Mouse (Mus musculus): ENCODE measurements at regions not wholly inside any gene's neighbourhood (a gene's known extent, or its start where the extent isn't known, plus 50 kb on each side); places are given as distances from the start of the nearest gene placed in this dataset.

DNA sequence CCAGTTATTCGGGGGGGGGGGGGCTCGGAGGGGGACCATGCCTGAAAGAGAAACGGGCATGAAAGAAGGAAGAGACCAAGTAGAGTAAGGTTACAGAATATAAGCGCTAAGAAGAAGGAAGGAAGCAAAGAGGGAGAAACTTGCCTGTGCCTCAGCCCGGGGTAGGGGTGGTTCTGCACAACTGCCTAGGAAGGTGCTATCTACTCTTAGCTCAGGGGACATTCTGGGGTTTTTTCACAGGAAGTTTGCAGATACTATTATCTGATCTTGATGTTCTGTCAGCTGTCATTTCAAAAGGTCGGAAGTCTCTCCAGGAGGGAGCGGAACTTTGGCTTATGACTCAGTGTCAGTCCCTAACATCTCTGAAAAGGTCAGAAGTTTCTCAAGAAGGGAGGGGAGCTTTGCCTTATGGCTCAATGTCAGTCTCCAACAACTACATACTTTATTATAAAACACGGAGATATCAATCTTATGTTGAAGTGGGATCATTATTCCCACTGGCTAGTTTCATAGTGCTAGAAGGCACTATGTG lies 1652.0 kb downstream of the Kcnt2 start:
- no peak overlapping the region for H3K9ac ChIP-seq (ENCODE audit: low read depth, low read length)
- no peak for ATAC-seq
- H3K27me3 ChIP-seq (replicated peaks; ENCODE audit: control insufficient read depth, insufficient read depth, low read length), result no peaks in the 10 kb centered on the region
- H3K36me3 ChIP-seq (ENCODE audit: control insufficient read depth, insufficient read depth, low read length), result no peaks in the 10 kb centered on the region
- H3K4me2 ChIP-seq (ENCODE audit: low read length), result no peak overlapping the region
- H3K27ac ChIP-seq (ENCODE audit: low read depth, low read length), result no peak overlapping the region
- H3K4me3 ChIP-seq (ENCODE audit: low read length), result no peak overlapping the region
- H3K9me3 ChIP-seq (ENCODE audit: control insufficient read depth, low read length), result no peaks in the 10 kb centered on the region
- no peaks in the 10 kb centered on the region for H3K4me1 ChIP-seq (ENCODE audit: control insufficient read depth, insufficient read depth, low read depth, low read length)
- WGBS, result 85% methylated on average over 8 of the region's 8 CpGs

DNA sequence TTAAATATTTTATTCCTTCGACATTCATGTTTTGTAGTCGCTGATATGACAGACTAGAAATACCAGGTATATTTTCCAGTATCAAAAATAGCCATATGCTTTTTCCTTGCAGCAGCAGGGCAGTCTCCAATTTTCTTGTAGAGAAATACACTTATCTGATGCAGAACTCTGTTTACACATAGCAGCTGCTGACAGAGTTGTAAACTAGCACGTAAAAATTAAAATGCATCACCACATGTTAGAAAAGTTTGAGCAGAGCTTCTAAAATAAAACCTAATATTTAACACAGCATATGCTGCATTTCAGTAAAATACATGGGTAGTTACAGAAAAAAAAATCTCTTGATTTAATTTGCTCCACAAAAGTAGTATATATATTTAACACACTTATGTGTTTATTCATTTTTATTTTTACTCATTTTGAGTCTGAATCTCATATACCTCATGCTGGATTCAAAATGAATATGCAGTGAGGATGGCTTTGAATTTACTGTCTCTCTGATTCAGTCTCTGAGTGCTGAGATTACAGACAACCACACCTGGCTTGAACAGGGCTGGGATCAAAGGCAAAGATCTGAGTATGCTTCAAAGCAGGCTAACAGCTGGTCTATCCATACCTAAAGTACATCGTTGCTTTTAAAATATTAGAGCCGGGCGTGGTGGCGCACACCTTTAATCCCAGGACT lies 1665.9 kb downstream of the Kcnt2 start:
- no peak for ATAC-seq
- Histone ChIP-seq H3K36me3 (ENCODE audit: control insufficient read depth, insufficient read depth, low read length) (no peaks in the 10 kb centered on the region), H3K4me1 (ENCODE audit: control insufficient read depth, insufficient read depth, low read depth, low read length) (no peaks in the 10 kb centered on the region), H3K27me3 (replicated peaks; ENCODE audit: control insufficient read depth, insufficient read depth, low read length) (no peaks in the 10 kb centered on the region), H3K4me2 (ENCODE audit: low read length) (no peak overlapping the region), H3K9ac (ENCODE audit: low read depth, low read length) (no peak overlapping the region), H3K9me3 (ENCODE audit: control insufficient read depth, low read length) (no peaks in the 10 kb centered on the region), H3K4me3 (ENCODE audit: low read length) (no peak overlapping the region), H3K27ac (ENCODE audit: low read depth, low read length) (no peak overlapping the region)
- WGBS, result 93% methylated on average over 7 of the region's 7 CpGs

DNA sequence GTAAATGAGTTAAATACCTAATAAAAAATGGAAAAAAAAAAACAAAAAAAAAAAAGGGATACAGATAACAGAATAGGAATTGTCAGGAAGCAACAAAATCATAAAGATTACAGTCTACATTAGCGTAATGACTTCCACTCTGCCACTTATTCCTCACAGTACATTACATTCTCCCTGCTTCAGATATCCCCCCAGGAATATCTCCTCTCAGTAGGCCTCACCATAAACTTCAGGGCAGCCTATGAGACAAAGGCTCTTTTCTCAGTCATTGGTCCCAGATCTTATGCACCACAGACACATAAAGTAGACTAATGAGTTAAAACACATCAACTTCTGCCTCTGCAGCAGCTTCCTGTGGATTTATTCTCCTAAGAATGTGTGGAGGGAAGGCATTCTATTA lies 1680.2 kb downstream of the Kcnt2 start:
- ATAC-seq, result peak; percentile 45

DNA sequence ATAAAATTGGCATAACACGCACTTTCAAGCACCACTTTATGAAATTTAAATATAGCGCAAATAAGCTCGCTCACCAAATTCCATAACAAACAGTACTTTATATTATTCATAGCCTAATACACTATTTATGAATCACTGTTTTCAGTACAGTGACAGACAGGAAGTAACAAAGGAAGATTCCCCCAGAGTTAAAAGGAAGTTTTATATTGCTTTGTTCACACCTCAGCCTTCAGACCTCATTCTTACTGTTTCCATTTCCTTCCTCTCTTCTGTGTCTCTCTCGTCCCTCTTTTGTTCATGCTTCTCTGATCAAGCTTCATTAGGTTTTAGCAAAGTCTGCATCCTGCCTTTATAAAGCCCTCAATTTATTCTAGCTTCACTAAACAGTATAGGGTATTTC lies 1680.8 kb downstream of the Kcnt2 start:
- WGBS, result 68% methylated on average over 4 of the region's 4 CpGs
- no peak overlapping the region for H3K4me2 ChIP-seq (ENCODE audit: low read length)
- no peak overlapping the region for H3K27ac ChIP-seq (ENCODE audit: low read depth, low read length)
- ATAC-seq, result no peak
- H3K9me3 ChIP-seq (ENCODE audit: control insufficient read depth, low read length), result no peaks in the 10 kb centered on the region
- H3K9ac ChIP-seq (ENCODE audit: low read depth, low read length), result no peak overlapping the region
- H3K36me3 ChIP-seq (ENCODE audit: control insufficient read depth, insufficient read depth, low read length), result no peaks in the 10 kb centered on the region
- H3K4me1 ChIP-seq (ENCODE audit: control insufficient read depth, insufficient read depth, low read depth, low read length), result no peaks in the 10 kb centered on the region
- no peaks in the 10 kb centered on the region for H3K27me3 ChIP-seq (replicated peaks; ENCODE audit: control insufficient read depth, insufficient read depth, low read length)
- H3K4me3 ChIP-seq (ENCODE audit: low read length), result no peak overlapping the region

More for the DNA sequence above, 1680.2 kb downstream of the Kcnt2 start:
- H3K4me2 ChIP-seq (ENCODE audit: low read length), result no peak overlapping the region
- WGBS, result 82% methylated on average over 1 of the region's 1 CpGs
- H3K4me1 ChIP-seq (ENCODE audit: control insufficient read depth, insufficient read depth, low read depth, low read length), result no peaks in the 10 kb centered on the region
- no peaks in the 10 kb centered on the region for H3K27me3 ChIP-seq (replicated peaks; ENCODE audit: control insufficient read depth, insufficient read depth, low read length)
- H3K4me3 ChIP-seq (ENCODE audit: low read length), result no peak overlapping the region
- no peak overlapping the region for H3K27ac ChIP-seq (ENCODE audit: low read depth, low read length)
- no peak overlapping the region for H3K9ac ChIP-seq (ENCODE audit: low read depth, low read length)
- H3K36me3 ChIP-seq (ENCODE audit: control insufficient read depth, insufficient read depth, low read length), result no peaks in the 10 kb centered on the region
- H3K9me3 ChIP-seq (ENCODE audit: control insufficient read depth, low read length), result no peaks in the 10 kb centered on the region

DNA sequence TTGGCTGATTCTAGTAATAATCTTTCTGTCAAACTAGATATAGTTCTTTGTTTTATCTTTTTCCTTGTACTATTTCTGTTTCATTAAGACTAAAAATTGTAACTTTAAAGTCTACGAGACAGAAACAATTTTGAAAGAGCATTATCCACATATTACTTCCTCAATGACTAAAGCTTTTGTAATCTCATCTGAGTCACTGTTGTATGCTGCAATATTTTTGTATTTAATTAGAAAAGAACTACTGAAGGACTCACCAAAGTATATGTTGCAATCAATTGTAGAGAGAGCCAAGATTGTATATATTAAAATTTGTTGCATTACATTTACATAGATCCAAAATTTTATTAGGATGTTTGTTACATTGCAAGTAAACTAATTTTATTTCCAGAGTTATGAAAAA lies 1692.4 kb upstream of the B3galt2 start:
- no peak overlapping the region for H3K9ac ChIP-seq (ENCODE audit: low read depth, low read length)
- WGBS, result 84% methylated on average over 1 of the region's 1 CpGs
- no peaks in the 10 kb centered on the region for H3K4me1 ChIP-seq (ENCODE audit: control insufficient read depth, insufficient read depth, low read depth, low read length)
- H3K36me3 ChIP-seq (ENCODE audit: control insufficient read depth, insufficient read depth, low read length), result no peaks in the 10 kb centered on the region
- H3K9me3 ChIP-seq (ENCODE audit: control insufficient read depth, low read length), result no peaks in the 10 kb centered on the region
- no peak overlapping the region for H3K4me2 ChIP-seq (ENCODE audit: low read length)
- no peak for ATAC-seq
- no peak overlapping the region for H3K27ac ChIP-seq (ENCODE audit: low read depth, low read length)
- H3K4me3 ChIP-seq (ENCODE audit: low read length), result no peak overlapping the region
- H3K27me3 ChIP-seq (replicated peaks; ENCODE audit: control insufficient read depth, insufficient read depth, low read length), result no peaks in the 10 kb centered on the region

DNA sequence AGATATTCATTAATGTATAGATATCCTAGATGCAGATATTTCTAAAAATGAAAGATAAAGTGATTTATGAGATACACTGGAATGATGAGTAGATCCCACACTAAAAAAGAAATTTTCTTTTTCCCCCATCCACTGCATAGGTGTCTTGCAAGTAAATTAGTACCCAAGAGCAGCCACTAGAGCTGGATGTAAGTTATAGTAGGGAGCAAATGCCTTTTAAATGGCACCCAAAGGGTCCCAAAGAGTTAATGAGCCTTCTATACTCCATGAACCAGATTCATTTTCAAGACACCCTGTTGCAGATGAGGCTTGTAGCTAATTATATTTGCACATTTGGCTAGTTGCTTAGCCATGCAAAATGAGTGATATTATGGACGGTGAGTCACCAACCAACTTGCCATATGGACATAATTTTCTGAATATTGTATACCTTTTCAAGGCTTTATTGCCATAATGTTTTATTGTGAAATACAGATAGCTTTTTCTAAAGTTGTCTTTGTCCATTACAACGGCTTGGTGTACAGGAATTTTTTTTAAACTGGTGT lies 1686.1 kb upstream of the B3galt2 start:
- 73% methylated on average over 2 of the region's 2 CpGs for WGBS
- Histone ChIP-seq H3K4me2 (ENCODE audit: low read length) (no peak overlapping the region), H3K4me3 (ENCODE audit: low read length) (no peak overlapping the region), H3K27ac (ENCODE audit: low read depth, low read length) (no peak overlapping the region), H3K9me3 (ENCODE audit: control insufficient read depth, low read length) (no peaks in the 10 kb centered on the region), H3K4me1 (ENCODE audit: control insufficient read depth, insufficient read depth, low read depth, low read length) (no peaks in the 10 kb centered on the region), H3K27me3 (replicated peaks; ENCODE audit: control insufficient read depth, insufficient read depth, low read length) (no peaks in the 10 kb centered on the region), H3K36me3 (ENCODE audit: control insufficient read depth, insufficient read depth, low read length) (no peaks in the 10 kb centered on the region), H3K9ac (ENCODE audit: low read depth, low read length) (no peak overlapping the region)
- ATAC-seq, result no peak

DNA sequence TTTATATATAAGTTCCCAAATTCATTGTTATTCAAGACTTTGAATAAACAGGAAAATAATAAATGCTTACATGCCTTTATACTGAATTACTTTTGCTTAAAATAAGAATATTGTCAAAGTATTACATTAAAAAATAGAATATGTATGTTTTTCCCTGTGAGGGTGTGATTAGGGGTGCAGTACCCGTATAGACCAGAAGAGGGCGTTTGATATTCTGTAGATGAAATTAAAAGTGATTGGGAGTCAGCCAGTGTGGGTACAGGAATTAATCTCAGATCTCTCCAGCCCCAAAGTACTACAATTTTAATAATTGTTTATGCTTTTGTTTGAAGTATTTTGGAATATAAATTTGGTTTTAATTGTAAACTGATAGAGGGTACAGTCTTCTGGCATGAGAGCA lies 1678.7 kb upstream of the B3galt2 start:
- Histone ChIP-seq H3K4me3 (ENCODE audit: low read length) (no peak overlapping the region), H3K4me2 (ENCODE audit: low read length) (no peak overlapping the region)

DNA sequence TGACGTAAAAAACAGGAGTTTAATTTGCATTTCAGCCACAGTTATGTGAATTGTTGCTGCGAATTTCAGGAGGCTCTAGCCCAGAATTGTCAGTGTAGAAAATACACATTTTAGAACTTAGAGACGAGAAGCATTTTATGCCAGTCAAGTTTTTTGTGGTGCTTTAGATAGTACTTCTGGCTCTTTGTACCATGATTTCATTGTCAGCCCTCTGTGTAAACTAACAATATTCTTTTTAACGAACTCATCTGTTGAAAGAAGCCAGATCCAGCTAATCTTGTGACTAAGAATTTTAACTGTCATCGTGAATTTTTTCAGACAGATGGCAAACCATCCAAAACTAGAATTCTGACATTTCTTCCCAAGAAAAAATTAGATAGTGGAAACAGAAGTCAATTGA lies 1672.3 kb upstream of the B3galt2 start:
- Histone ChIP-seq H3K4me3 (ENCODE audit: low read length) (no peak overlapping the region), H3K9ac (ENCODE audit: low read depth, low read length) (no peak overlapping the region), H3K27ac (ENCODE audit: low read depth, low read length) (no peak overlapping the region), H3K4me1 (ENCODE audit: control insufficient read depth, insufficient read depth, low read depth, low read length) (no peaks in the 10 kb centered on the region), H3K27me3 (replicated peaks; ENCODE audit: control insufficient read depth, insufficient read depth, low read length) (no peaks in the 10 kb centered on the region), H3K4me2 (ENCODE audit: low read length) (no peak overlapping the region), H3K9me3 (ENCODE audit: control insufficient read depth, low read length) (no peaks in the 10 kb centered on the region), H3K36me3 (ENCODE audit: control insufficient read depth, insufficient read depth, low read length) (no peaks in the 10 kb centered on the region)
- no peak for ATAC-seq
- 77% methylated on average over 5 of the region's 5 CpGs for WGBS

More for the DNA sequence above, 1678.7 kb upstream of the B3galt2 start:
- Histone ChIP-seq H3K27ac (ENCODE audit: low read depth, low read length) (no peak overlapping the region), H3K9ac (ENCODE audit: low read depth, low read length) (no peak overlapping the region), H3K27me3 (replicated peaks; ENCODE audit: control insufficient read depth, insufficient read depth, low read length) (no peaks in the 10 kb centered on the region), H3K36me3 (ENCODE audit: control insufficient read depth, insufficient read depth, low read length) (no peaks in the 10 kb centered on the region), H3K4me1 (ENCODE audit: control insufficient read depth, insufficient read depth, low read depth, low read length) (no peaks in the 10 kb centered on the region), H3K9me3 (ENCODE audit: control insufficient read depth, low read length) (no peaks in the 10 kb centered on the region)
- ATAC-seq, result no peak
- 2% methylated on average over 2 of the region's 2 CpGs for WGBS

DNA sequence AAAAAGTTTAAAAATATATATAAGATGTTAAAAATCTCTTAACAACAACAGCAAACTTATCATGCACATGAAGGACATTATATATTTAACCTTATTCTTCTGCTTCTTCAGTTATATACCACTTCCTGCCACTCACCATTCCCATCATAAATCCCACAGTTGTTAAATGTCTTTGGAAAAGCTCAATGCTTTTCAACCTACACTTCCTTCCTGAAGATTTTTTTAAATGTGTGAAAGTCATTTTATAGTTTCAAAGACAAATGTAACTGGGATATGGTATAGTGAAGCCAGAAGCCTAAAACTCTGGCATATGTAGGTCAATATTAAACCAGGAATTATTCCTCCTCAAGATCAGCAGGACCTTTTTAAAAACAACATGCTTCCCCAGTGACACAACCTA lies 1666.1 kb upstream of the B3galt2 start:
- Histone ChIP-seq H3K27ac (ENCODE audit: low read depth, low read length) (no peak overlapping the region), H3K4me1 (ENCODE audit: control insufficient read depth, insufficient read depth, low read depth, low read length) (no peaks in the 10 kb centered on the region), H3K9me3 (ENCODE audit: control insufficient read depth, low read length) (no peaks in the 10 kb centered on the region), H3K4me3 (ENCODE audit: low read length) (no peak overlapping the region), H3K4me2 (ENCODE audit: low read length) (no peak overlapping the region), H3K36me3 (ENCODE audit: control insufficient read depth, insufficient read depth, low read length) (no peaks in the 10 kb centered on the region), H3K9ac (ENCODE audit: low read depth, low read length) (no peak overlapping the region), H3K27me3 (replicated peaks; ENCODE audit: control insufficient read depth, insufficient read depth, low read length) (no peaks in the 10 kb centered on the region)
- no peak for ATAC-seq

Measured in hindbrain, embryonic 16.5 days (tissue).